Mouse (Mus musculus): ENCODE results near the gene Csrp2.

Gene Csrp2

GRCm38 (mm10) chr10:110919531-110920343, at the start of gene Csrp2:
Gene Csrp2, plus strand, starts transcription at chr10:110919789.
- peak; percentile 93 to 94 for DNase-seq

- no peak for DNase-seq
These were observed 44.7 kb upstream of the Csrp2 start for GRCm38 (mm10) chr10:110874853-110875252.

- no peak for DNase-seq
These were observed 42.6 kb upstream of the Csrp2 start for GRCm38 (mm10) chr10:110876956-110877355.

- DNase-seq: no peak
These were observed 41.7 kb upstream of the Csrp2 start for GRCm38 (mm10) chr10:110877851-110878250.

- DNase-seq: peak in 1 of 2 experiments; percentile 6
These were observed 40.9 kb upstream of the Csrp2 start for GRCm38 (mm10) chr10:110878641-110879040.

- DNase-seq: peak in 1 of 2 experiments; percentile 44
These were observed 40.0 kb upstream of the Csrp2 start for GRCm38 (mm10) chr10:110879426-110880066.

GRCm38 (mm10) chr10:110881346-110881745, 38.2 kb upstream of the Csrp2 start:
- no peak for DNase-seq

GRCm38 (mm10) chr10:110882701-110883100, 36.9 kb upstream of the Csrp2 start:
- no peak for DNase-seq

GRCm38 (mm10) chr10:110890656-110891272, 28.8 kb upstream of the Csrp2 start:
- DNase-seq: no peak

GRCm38 (mm10) chr10:110899744-110900501, 19.7 kb upstream of the Csrp2 start:
- DNase-seq: no peak

GRCm38 (mm10) chr10:110903862-110904261, 15.7 kb upstream of the Csrp2 start:
- no peak for DNase-seq

GRCm38 (mm10) chr10:110916666-110917344, 2.8 kb upstream of the Csrp2 start:
- no peak for DNase-seq

GRCm38 (mm10) chr10:110917521-110917920, 2.1 kb upstream of the Csrp2 start:
- DNase-seq: no peak

GRCm38 (mm10) chr10:110918414-110919391, 886 bp upstream of the Csrp2 start:
- no peak for DNase-seq

GRCm38 (mm10) chr10:110920368-110920950, 870 bp downstream of the Csrp2 start:
- no peak for DNase-seq

- DNase-seq: no peak
These were observed 2.3 kb downstream of the Csrp2 start for GRCm38 (mm10) chr10:110921890-110922289.

- DNase-seq: no peak
These were observed 3.0 kb downstream of the Csrp2 start for GRCm38 (mm10) chr10:110922612-110923011.

- DNase-seq: no peak
These were observed 7.9 kb downstream of the Csrp2 start for GRCm38 (mm10) chr10:110927491-110927890.

- DNase-seq: peak; percentile 64
These were observed 10.2 kb downstream of the Csrp2 start for GRCm38 (mm10) chr10:110929756-110930155.

GRCm38 (mm10) chr10:110931161-110931912, 11.7 kb downstream of the Csrp2 start:
- no peak for DNase-seq

Data from kidney, postnatal 36 days (tissue).